Mouse (Mus musculus) natural killer cell, adult 2 months (primary cell): Measurements from ENCODE around the gene Gm28372.
"Not testable (repeated sequence)": the region's sequence is repeated elsewhere in the genome, so short reads cannot be mapped to it uniquely, and the experiment has no call there.

Experiments
- DNase-seq, 2 experiments: peaks; one replicate each; pipeline ENCODE4 v3.0.0; 2022; ENCODE audit warnings: low spot score in 2 of 2

Gene Gm28372

GRCm38 (mm10) chr2:130404939-130405338 lies at the start of gene Gm28372, which contains the start of gene 1700020A23Rik:
Gene Gm28372, plus strand, starts transcription at chr2:130405239.
Gene 1700020A23Rik, plus strand, starts transcription at chr2:130405259.
- no peak for DNase-seq

- DNase-seq: no peak
Observed at GRCm38 (mm10) chr2:130357551-130357950, 47.5 kb upstream of the Gm28372 start.

- no peak for DNase-seq
Observed at GRCm38 (mm10) chr2:130358852-130359251, 46.2 kb upstream of the Gm28372 start.

GRCm38 (mm10) chr2:130362511-130363026 lies 42.5 kb upstream of the Gm28372 start:
- DNase-seq: no peak

- DNase-seq: no peak
Observed at GRCm38 (mm10) chr2:130365211-130366094, 39.6 kb upstream of the Gm28372 start.

- no peak for DNase-seq
Observed at GRCm38 (mm10) chr2:130367386-130367785, 37.7 kb upstream of the Gm28372 start.

GRCm38 (mm10) chr2:130373026-130373425 lies 32.0 kb upstream of the Gm28372 start:
- DNase-seq: not testable (repeated sequence)

GRCm38 (mm10) chr2:130374951-130375350 lies 30.1 kb upstream of the Gm28372 start:
- no peak for DNase-seq

GRCm38 (mm10) chr2:130383205-130383604 lies 21.8 kb upstream of the Gm28372 start:
- DNase-seq: no peak

GRCm38 (mm10) chr2:130383895-130384294 lies 21.1 kb upstream of the Gm28372 start:
- no peak for DNase-seq

- DNase-seq: no peak
Observed at GRCm38 (mm10) chr2:130386212-130386611, 18.8 kb upstream of the Gm28372 start.

- DNase-seq: no peak
Observed at GRCm38 (mm10) chr2:130388796-130389195, 16.2 kb upstream of the Gm28372 start.

GRCm38 (mm10) chr2:130390993-130391625 lies 13.9 kb upstream of the Gm28372 start:
- no peak for DNase-seq

GRCm38 (mm10) chr2:130392836-130393235 lies 12.2 kb upstream of the Gm28372 start:
- no peak for DNase-seq

- DNase-seq: no peak
Observed at GRCm38 (mm10) chr2:130395696-130396095, 9.3 kb upstream of the Gm28372 start.

GRCm38 (mm10) chr2:130397186-130397985 lies 7.7 kb upstream of the Gm28372 start, which contains the start of gene Cpxm1:
Gene Cpxm1, minus strand, starts transcription at chr2:130397574.
- no peak for DNase-seq

GRCm38 (mm10) chr2:130398091-130398490 lies 6.9 kb upstream of the Gm28372 start:
- no peak for DNase-seq

- DNase-seq: no peak
Observed at GRCm38 (mm10) chr2:130400046-130400445, 5.0 kb upstream of the Gm28372 start.

GRCm38 (mm10) chr2:130401891-130402290 lies 3.1 kb upstream of the Gm28372 start:
- DNase-seq: no peak

GRCm38 (mm10) chr2:130406178-130406577 lies 1.1 kb downstream of the Gm28372 start, which contains the start of gene Tmem239:
Gene Tmem239, plus strand, starts transcription at chr2:130406478.
- no peak for DNase-seq

GRCm38 (mm10) chr2:130408194-130408593 lies 3.2 kb downstream of the Gm28372 start:
- DNase-seq: no peak
